Mouse (Mus musculus) forebrain, postnatal 0 days (tissue): ENCODE data around the gene 9930111J21Rik1. TPM values are rescaled to one million over a fixed set of nuclear protein-coding genes. Genes with fewer than 3 reads are reported as not detected.

Experiments used
- ATAC-seq: fragments of 200-750 bp; cut with Nextera tagmentation; 2 replicates; pipeline ENCODE4 v1.8.0; 2017; ENCODE audit warnings: mild to moderate bottlenecking, moderate library complexity
- DNase-seq: peaks from one replicate; pipeline ENCODE4 v3.0.0-alpha.2; 2015
- H3K27ac ChIP-seq: fragments of 300-500 bp; sonication (generic); 2 replicates; pipeline ENCODE4 v1.5.1; 2014; ENCODE audit warnings: low read depth, mild to moderate bottlenecking, antibody characterized with exemption, low read length, moderate library complexity, mixed read lengths
- H3K27me3 ChIP-seq: fragments of 300-500 bp; sonication (generic); 2 replicates; pipeline ENCODE4 v1.6.1; 2014; ENCODE audit warnings: mild to moderate bottlenecking, low read length, mixed read lengths; ENCODE audit not compliant: insufficient read depth
- H3K36me3 ChIP-seq: fragments of 300-500 bp; sonication (generic); 2 replicates; pipeline ENCODE4 v1.6.1; 2014; ENCODE audit warnings: mild to moderate bottlenecking, moderate library complexity; ENCODE audit not compliant: insufficient read depth
- H3K4me1 ChIP-seq: fragments of 300-500 bp; sonication (generic); 2 replicates; pipeline ENCODE4 v1.6.1; 2014; ENCODE audit warnings: antibody characterized with exemption; ENCODE audit not compliant: insufficient read depth
- H3K4me2 ChIP-seq: fragments of 300-500 bp; sonication (generic); 2 replicates; pipeline ENCODE4 v1.6.1; 2014; ENCODE audit warnings: low read depth, mild to moderate bottlenecking, moderate library complexity
- H3K4me3 ChIP-seq: fragments of 300-500 bp; sonication (generic); 2 replicates; pipeline ENCODE4 v1.5.1; 2014; ENCODE audit warnings: low read depth, low read length, mixed read lengths
- H3K9ac ChIP-seq: fragments of 300-500 bp; sonication (generic); 2 replicates; pipeline ENCODE4 v1.6.1; 2014; ENCODE audit warnings: mild to moderate bottlenecking
- H3K9me3 ChIP-seq: fragments of 300-500 bp; sonication (generic); 2 replicates; pipeline ENCODE4 v1.6.1; 2016; ENCODE audit warnings: low read length
- CTCF ChIP-seq: sonication (generic); IDR thresholded peaks from 2 replicates; pipeline ENCODE4 v1.5.1; 2016; ENCODE audit warnings: antibody characterized with exemption, control low read depth, low read depth
- WGBS: fragments of 180-500 bp; shearing (Covaris S2); extraction: QIAGEN DNeasy Blood & Tissue Kit; methylation state at CpG from one replicate; pipeline ENCODE4 v1.1.7; 2014; 5-methylcytosine and 5-hydroxymethylcytosine counted together
- polyA plus RNA-seq: library from polyadenylated mRNA; unstranded; fragments of >200 nt; fragmentation: Nextera tagmentation; extraction: Ambion mirVana; gene quantifications from 2 replicates; pipeline ENCODE4 v1.2.1, GENCODE M21; 2015
- total RNA-seq: library from RNA; depleted of rRNA; stranded (reverse); fragments of >200 nt; gene quantifications from 2 replicates; pipeline ENCODE4 v1.2.3, GENCODE M21; 2014; rRNA removed

Gene 9930111J21Rik1
- total and polyA plus RNA-seq, 2 experiments from 2014 or later, result 0.24 to 0.52 TPM

DNA sequence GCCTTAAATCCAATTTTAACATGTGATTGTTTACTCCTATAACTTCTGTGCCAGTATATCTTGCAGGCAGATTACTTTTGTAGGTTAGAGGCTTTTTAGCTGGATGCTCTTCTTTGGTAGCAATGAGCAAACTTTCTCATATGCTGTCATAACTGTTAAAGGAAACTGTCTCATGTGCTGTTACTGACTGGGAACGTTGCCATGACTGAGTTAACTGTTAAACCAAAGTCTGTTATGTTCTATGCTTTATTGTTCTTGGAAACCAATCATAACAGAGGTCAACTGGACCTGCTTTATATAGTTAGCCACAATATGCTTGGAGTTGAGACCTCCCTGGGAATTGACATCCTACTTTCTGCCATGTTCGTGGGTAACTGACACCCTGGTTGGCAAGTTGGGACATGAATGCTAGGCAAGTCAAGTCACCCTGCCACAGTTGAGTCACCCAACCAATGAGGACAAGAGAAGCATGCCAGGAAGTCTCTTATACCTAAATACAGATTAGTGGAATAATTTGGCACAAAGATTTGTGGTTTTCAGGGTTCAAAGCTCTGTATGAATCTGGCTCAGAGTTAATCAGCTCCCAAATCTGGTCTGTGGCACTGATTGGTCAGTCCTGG lies 80.3 kb downstream of the 9930111J21Rik1 start:
- WGBS, result 69% methylated on average over 2 of the region's 2 CpGs
- H3K27me3 ChIP-seq, result no peaks in the 10 kb centered on the region
- H3K4me2 ChIP-seq, result no peak overlapping the region
- ATAC-seq, result no peak
- H3K9me3 ChIP-seq, result no peaks in the 10 kb centered on the region
- H3K4me3 ChIP-seq, result no peak overlapping the region
- no peaks in the 10 kb centered on the region for H3K36me3 ChIP-seq
- H3K27ac ChIP-seq, result no peak overlapping the region
- TF ChIP-seq CTCF, result no peak
- no peak for DNase-seq
- no peaks in the 10 kb centered on the region for H3K4me1 ChIP-seq
- H3K9ac ChIP-seq, result no peak overlapping the region

Other genes with a start within 250 kb of the 9930111J21Rik1 start
- 1,021 and 1,323 TPM in 2 replicates for gene Rack1, start 179.1 kb downstream of the 9930111J21Rik1 start, total RNA-seq
- 368 and 466 TPM in 2 replicates for gene Rack1, start 179.1 kb downstream of the 9930111J21Rik1 start, polyA plus RNA-seq
- 42.2 and 47.1 TPM in 2 replicates for gene Trim41, start 162.0 kb downstream of the 9930111J21Rik1 start, total RNA-seq
- 4.4 TPM in 2 replicates for gene Trim41, start 162.0 kb downstream of the 9930111J21Rik1 start, polyA plus RNA-seq
- gene Trim7, start 153.3 kb downstream of the 9930111J21Rik1 start, total RNA-seq, result 5.6 and 9.5 TPM in 2 replicates
- gene Trim7, start 153.3 kb downstream of the 9930111J21Rik1 start, polyA plus RNA-seq, result 1.9 and 2.5 TPM in 2 replicates
- gene Gm12184, start 152.7 kb downstream of the 9930111J21Rik1 start, total RNA-seq, result 8.0 and 9.3 TPM in 2 replicates
- gene Gm12184, start 152.7 kb downstream of the 9930111J21Rik1 start, polyA plus RNA-seq, result 3.7 and 5.0 TPM in 2 replicates
- 3.0 and 6.7 TPM in 2 replicates for gene Irgm1, start 107.7 kb downstream of the 9930111J21Rik1 start, total RNA-seq
- 3.5 and 4.9 TPM in 2 replicates for gene Irgm1, start 107.7 kb downstream of the 9930111J21Rik1 start, polyA plus RNA-seq
- gene Gm5431, start 77.2 kb downstream of the 9930111J21Rik1 start, total RNA-seq, result 0.29 and 0.38 TPM in 2 replicates
- gene Gm5431, start 77.2 kb downstream of the 9930111J21Rik1 start, polyA plus RNA-seq, result 0.10 and 0.19 TPM in 2 replicates
- gene Psme2b, start 33.2 kb downstream of the 9930111J21Rik1 start, total RNA-seq, result 1.8 TPM in 2 replicates
- gene Psme2b, start 33.2 kb downstream of the 9930111J21Rik1 start, polyA plus RNA-seq, result 1.5 and 2.0 TPM in 2 replicates
- not detected in 2 replicates for gene Olfr56, start 509 bp downstream of the 9930111J21Rik1 start, total RNA-seq
- gene Olfr56, start 509 bp downstream of the 9930111J21Rik1 start, polyA plus RNA-seq, result not detected in 2 replicates
- not detected in 2 replicates for gene Gm12185, start 12.8 kb upstream of the 9930111J21Rik1 start, total RNA-seq
- not detected in 2 replicates for gene Gm12185, start 12.8 kb upstream of the 9930111J21Rik1 start, polyA plus RNA-seq
- 0.48 TPM in 1 of 2 replicates, not detected in the other for gene Tgtp1, start 14.8 kb upstream of the 9930111J21Rik1 start, total RNA-seq
- gene Tgtp1, start 14.8 kb upstream of the 9930111J21Rik1 start, polyA plus RNA-seq, result 0.26 and 0.28 TPM in 2 replicates
- 0.62 and 1.0 TPM in 2 replicates for gene 9930111J21Rik2, start 71.8 kb upstream of the 9930111J21Rik1 start, total RNA-seq
- gene 9930111J21Rik2, start 71.8 kb upstream of the 9930111J21Rik1 start, polyA plus RNA-seq, result 0.05 and 0.29 TPM in 2 replicates
- 0.46 TPM in 1 of 2 replicates, not detected in the other for gene Tgtp2, start 84.8 kb upstream of the 9930111J21Rik1 start, total RNA-seq
- gene Tgtp2, start 84.8 kb upstream of the 9930111J21Rik1 start, polyA plus RNA-seq, result 0.13 TPM in 1 of 2 replicates, not detected in the other
- gene Ifi47, start 97.2 kb upstream of the 9930111J21Rik1 start, total RNA-seq, result 1.2 and 1.6 TPM in 2 replicates
- gene Ifi47, start 97.2 kb upstream of the 9930111J21Rik1 start, polyA plus RNA-seq, result 0.67 and 0.70 TPM in 2 replicates
- 0.05 TPM in 1 of 2 replicates, not detected in the other for gene Olfr1396, start 135.5 kb upstream of the 9930111J21Rik1 start, total RNA-seq
- 0.05 TPM in 1 of 2 replicates, not detected in the other for gene Olfr1396, start 135.5 kb upstream of the 9930111J21Rik1 start, polyA plus RNA-seq
- gene Olfr1395, start 162.9 kb upstream of the 9930111J21Rik1 start, total RNA-seq, result not detected in 2 replicates
- gene Olfr1395, start 162.9 kb upstream of the 9930111J21Rik1 start, polyA plus RNA-seq, result not detected in 2 replicates
- gene Olfr1394, start 175.0 kb upstream of the 9930111J21Rik1 start, total RNA-seq, result not detected in 2 replicates
- gene Olfr1394, start 175.0 kb upstream of the 9930111J21Rik1 start, polyA plus RNA-seq, result not detected in 2 replicates
- 0.08 and 0.14 TPM in 2 replicates for gene Btnl9, start 207.8 kb upstream of the 9930111J21Rik1 start, total RNA-seq
- 0.16 TPM in 1 of 2 replicates, not detected in the other for gene Btnl9, start 207.8 kb upstream of the 9930111J21Rik1 start, polyA plus RNA-seq
- 55.8 and 59.5 TPM in 2 replicates for gene Zfp62, start 223.9 kb upstream of the 9930111J21Rik1 start, total RNA-seq
- gene Zfp62, start 223.9 kb upstream of the 9930111J21Rik1 start, polyA plus RNA-seq, result 23.9 and 25.5 TPM in 2 replicates